Mouse (Mus musculus): ENCODE results near the gene Fmo2.

- TF ChIP-seq CTCF (IDR thresholded peaks at IDR 0.05; ENCODE audit: low read depth) (no peak), EP300 (IDR thresholded peaks at IDR 0.05; ENCODE audit: low read depth) (no peak)
Measured at GRCm38 (mm10) chr1:162838976-162839375, 59.5 kb downstream of the Fmo2 start.
